Mouse (Mus musculus) cerebellum, postnatal 25 days (tissue): Measurements from ENCODE around the gene Phgdh.

ENCODE experiments used
- DNase-seq, 2 experiments: peaks; one replicate each; pipeline ENCODE4 v3.0.0; 2021; ENCODE audit warnings: mixed read lengths in 2 of 2

Gene Phgdh

DNA sequence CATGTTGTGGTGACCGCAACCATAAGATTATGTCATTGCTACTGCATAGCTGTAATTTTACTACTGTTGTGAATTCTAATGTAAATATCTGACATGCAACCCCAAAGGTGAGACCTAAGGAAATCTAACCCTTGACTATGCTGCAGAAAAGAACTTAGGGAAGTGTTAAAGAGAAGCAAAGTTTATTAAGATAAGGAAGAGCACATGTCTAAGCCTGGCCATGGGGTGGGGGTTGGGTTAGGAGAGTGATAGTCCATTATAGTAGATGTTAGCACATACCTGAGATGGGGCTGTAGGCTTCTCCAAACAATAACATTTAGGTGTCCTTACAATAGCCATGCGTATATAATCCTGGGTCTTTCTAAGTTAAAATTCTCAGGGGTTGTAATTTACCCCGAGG is 3.4 kb upstream of the Phgdh start:
- no peak for DNase-seq

DNA sequence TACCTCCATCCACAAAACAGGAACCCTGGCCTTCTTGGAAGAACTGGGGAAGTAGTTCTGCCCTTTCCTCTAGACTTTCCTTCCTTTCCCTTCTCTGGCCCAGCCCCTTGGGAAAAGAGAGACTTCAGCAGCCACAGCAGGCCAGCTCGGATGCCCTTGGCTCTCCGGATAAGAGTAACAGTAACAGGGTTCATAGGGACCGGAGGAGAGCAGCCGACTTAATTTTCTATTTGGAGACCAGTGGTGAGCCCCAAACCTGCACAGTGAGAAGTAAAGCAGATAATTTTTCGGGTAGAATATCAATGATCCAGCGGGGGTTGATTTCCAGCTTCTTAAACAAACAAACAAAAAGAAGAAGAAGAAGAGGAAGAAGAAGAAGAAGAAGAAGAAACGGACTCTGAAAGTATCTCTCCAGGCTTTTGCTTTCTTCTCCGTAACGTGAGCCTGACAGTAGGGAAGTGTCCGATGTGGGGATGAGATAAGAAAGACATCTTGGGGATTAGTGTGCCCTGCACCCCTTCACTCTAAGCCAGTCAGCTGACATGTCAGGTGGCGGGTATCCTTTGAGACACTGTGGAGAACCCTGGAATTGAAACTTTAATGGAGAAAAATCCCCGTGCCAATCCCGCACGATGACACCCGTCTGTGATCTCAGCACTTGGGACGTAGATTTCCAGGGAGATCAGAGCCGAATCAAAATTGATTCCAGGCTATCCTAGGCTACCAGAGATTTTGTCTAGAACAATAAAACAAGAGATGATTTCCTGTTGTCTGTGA is 1.2 kb upstream of the Phgdh start:
- no peak for DNase-seq

GRCm38 (mm10) chr3:98339097-98339705 is 589 bp downstream of the Phgdh start:
- peak; percentile 47 to 49 for DNase-seq

GRCm38 (mm10) chr3:98338584-98339041 is 1.2 kb downstream of the Phgdh start:
- peak; percentile 38 to 51 for DNase-seq

DNA sequence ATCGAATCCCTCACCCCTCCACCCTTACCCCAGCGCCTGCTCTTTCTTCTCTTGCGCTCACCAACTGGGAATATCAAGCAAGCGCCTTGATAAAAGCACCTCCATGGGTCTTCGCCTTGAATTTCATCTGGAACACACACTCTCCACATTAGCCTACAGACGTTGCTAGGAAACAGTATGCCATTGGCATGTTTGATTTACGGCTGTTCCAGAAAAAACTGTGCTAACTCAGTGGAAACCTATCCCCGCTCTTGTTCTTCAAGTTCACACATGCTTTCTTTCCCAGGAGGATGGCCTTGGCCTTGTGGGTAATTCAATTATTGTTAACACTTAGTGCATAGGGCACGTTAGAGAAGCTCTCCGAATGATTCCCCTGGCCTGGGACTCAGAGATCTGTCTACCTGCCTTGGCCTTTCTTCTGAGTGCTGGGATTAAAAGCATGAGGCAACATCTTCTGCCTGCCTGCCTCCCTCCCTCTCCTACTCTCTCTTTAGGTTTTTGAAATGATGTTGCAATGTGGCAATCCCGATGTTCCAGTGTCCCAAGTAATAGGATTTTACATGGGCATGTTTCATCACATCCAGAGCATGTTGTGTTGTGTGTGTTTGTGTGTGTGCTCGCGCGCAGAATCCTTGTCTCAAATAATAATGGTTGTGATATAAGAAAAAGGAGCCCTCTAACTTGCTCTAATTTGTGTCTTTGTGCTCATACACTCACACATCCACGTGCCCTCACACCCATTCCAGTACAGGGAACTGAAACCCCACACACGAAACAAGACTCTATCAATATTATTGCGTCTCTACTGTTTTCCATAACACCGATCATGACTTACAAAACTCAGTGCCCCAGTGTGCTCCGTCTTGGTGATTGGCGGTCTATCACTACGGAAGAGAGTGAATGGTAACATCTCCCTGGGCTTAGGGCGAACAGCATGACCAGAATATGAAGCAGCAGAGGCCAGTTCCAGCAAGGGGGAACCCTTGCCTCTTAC is 2.8 kb downstream of the Phgdh start:
- DNase-seq, result no peak

DNA sequence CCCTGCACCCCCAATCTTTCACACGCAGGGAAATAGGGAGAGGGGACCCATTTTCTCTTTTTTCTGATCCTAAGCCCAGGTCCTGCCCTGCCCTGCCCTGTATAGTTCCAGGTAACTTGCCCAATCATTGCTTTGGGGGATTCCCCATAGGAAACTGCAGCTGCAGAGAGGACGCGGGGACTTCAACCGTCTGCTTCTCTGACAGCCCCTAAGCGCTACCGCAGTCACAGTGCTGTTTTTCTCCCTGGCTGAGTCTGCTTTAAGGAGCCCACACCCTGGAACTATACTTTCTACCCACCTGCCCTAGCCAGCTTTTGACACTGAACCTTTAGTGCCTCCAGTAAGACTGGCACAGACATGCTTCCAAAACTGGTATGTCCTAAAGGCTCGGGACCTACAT is 3.9 kb downstream of the Phgdh start:
- DNase-seq, result no peak

DNA sequence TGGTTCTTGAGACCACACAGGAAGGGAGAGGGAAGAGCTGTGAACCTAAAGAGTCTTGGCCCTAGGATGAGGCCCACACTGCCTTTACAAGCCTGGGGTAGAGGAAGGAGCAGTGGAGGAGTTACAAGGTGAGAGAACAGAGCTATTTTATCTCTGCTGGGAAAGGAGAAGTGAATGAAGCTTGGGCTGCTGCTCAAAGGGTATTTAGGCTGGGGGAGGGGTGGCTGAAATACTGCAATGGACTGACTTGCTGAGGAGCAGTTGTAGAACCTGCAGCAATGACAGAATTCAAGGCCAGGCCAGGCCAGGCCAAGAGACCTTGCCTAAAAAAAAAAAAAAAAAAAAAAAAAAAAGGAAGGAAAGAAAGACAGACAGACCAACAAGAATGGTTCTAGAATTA is 4.5 kb downstream of the Phgdh start:
- no peak for DNase-seq

GRCm38 (mm10) chr3:98334010-98334409 is 5.8 kb downstream of the Phgdh start:
- DNase-seq, result no peak

DNA sequence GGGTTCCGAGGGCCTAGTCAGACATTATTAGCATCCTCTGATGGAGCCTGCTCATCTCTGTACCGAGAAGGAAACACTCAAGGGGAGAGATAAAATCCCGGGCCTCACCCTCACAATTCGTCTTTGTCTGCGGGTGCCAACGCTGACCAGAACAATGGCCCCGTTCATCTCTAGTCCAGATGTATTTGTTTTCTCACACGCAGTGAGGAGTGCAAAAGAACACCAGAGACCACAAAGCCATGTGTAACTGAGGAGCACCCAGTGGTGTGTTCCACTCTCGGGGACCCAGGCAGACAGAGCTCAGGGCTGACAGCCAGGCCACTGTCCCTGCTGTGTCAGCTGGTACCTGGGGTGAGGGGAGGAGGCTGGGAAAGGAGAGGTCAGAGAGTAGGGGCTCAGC is 15.6 kb downstream of the Phgdh start:
- DNase-seq, result no peak

DNA sequence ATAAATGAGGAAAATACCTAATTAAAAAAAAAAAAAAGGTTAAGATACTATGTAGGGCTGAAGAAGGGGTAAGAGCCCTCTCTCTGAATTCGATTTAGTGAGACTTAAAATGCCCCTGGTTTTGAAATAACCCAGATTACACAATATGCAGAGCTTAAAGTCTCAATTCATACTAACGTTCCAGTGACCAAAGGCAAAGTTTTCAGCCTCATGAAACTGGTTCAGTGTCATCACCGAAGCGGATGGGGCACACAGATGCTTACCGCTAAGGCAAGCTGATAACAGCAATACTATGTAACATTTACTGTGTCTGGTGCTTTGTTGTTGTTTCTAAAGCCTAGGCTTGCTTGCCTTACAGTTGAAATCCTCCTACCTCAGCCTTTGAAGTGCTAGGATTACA is 17.6 kb downstream of the Phgdh start:
- DNase-seq, result no peak

GRCm38 (mm10) chr3:98319190-98319589 is 20.6 kb downstream of the Phgdh start:
- no peak for DNase-seq

- no peak for DNase-seq
Observed at GRCm38 (mm10) chr3:98317143-98317542, 22.6 kb downstream of the Phgdh start.

- no peak for DNase-seq
Observed at GRCm38 (mm10) chr3:98315181-98315580, 24.6 kb downstream of the Phgdh start.

GRCm38 (mm10) chr3:98313294-98314155 is 26.3 kb downstream of the Phgdh start:
- no peak for DNase-seq

DNA sequence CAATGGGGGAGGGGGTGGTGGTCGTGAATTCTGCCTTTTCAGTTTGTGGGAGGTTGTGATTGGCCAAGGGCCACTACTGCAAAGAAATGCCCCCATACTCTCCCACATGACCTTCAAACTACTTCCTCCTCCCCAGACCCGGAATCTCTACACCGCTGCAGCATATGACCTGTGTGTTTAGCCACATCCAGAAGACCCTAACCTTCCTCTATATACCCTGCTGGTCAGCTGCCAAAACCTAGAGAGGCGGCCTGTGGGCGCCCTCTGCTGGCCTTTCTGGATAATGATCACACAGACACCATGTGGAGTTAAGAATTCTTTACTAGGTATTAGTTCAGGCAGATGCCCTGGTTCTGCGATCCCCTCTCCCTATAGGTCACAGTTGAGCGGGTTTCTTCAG is 26.9 kb downstream of the Phgdh start:
- peak; percentile 45 to 65 for DNase-seq

- DNase-seq, result no peak
Observed at GRCm38 (mm10) chr3:98310456-98310855, 29.3 kb downstream of the Phgdh start.

DNA sequence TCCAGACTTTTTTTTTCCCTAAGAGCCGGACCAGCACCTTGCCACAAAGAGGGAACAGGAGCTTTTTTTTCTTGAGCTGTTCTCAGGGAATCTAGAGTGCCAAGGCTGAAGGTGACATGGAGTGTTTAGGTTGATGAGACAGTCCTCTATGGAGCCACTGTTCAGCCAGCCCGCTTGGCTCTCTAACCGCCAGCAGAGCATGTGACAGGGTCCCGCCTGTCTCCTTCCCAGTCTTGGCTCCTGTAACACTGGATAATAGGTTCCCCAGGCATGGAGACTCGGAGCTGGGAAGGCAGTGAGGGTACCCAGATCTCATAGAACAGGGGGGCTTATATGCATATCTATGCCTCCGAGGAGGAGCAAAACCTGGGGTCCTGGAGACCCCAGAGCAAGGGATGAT is 31.2 kb downstream of the Phgdh start:
- no peak for DNase-seq

GRCm38 (mm10) chr3:98301761-98302160 is 38.0 kb downstream of the Phgdh start:
- no peak for DNase-seq

- DNase-seq, result no peak
Observed at GRCm38 (mm10) chr3:98300266-98300665, 39.5 kb downstream of the Phgdh start.

GRCm38 (mm10) chr3:98299391-98300100 is 40.2 kb downstream of the Phgdh start:
- DNase-seq, result no peak

DNA sequence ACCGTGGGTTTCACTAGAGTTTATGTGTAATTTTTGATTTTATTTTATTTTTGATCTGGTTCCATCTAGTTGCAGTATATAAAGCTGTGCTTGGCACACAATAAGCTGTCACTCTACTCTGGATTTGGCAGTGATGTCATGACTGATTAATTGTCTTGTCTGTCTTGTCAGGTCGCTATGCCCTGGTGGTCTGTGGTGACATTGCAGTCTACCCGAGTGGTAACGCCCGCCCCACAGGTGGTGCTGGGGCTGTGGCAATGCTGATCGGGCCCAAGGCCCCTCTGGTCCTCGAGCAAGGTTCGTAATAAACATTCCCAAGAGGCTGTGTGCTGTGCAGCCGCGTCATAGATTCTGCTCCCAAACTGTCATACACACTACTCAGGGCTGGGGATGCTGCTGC is 43.8 kb downstream of the Phgdh start:
- DNase-seq, result no peak

- DNase-seq, result no peak
Observed at GRCm38 (mm10) chr3:98291044-98291443, 48.7 kb downstream of the Phgdh start.
